Mouse (Mus musculus): ENCODE measurements around the gene Ciita. TPM values are rescaled to one million over a fixed set of nuclear protein-coding genes. Genes with fewer than 3 reads are reported as not detected.
A peak's percentile ranks its signal among the peaks of the same experiment; 100 is the strongest.

Ciita gene
- total RNA-seq (2012; rRNA removed): 32.7 and 39.8 TPM in 2 replicates
- total RNA-seq (2014; rRNA removed): 38.8 and 39.1 TPM in 2 replicates
- 62.3 and 69.6 TPM in 2 replicates for polyA plus RNA-seq (2012; ENCODE audit: insufficient read length, low read depth)

DNA sequence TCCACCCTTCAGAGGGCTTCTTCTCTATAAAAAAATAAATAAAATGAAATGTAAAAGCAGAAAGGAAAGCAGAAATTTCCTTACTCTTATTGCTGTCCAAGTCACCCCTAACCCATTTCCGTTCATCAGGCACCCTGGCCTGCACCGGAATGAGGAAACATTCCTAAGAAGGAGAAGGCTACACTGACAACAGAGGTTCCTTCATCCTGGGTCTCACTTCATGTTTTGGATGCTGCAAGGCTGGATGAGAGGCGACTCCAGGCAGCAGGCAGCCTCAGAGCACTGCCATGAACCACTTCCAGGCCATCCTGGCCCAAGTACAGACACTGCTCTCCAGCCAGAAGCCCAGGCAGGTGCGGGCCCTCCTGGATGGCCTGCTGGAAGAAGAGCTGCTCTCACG lies at the start of gene Ciita:
Gene Ciita (plus strand): TSS at position 203 of the 400 bp plus-strand sequence.
- DNase-seq (ENCODE audit: extremely low read depth): no peak
- no peaks in the 10 kb centered on the region for H3K36me3 ChIP-seq (replicated peaks in 1 of 2; ENCODE audit: control insufficient read depth in 1 of 2, insufficient read depth in 1 of 2, low read length in 1 of 2)
- no peak within 1 kb of the TSS for H3K4me3 ChIP-seq (replicated peaks in 1 of 3; ENCODE audit: low read depth in 2 of 3, low read length in 2 of 3, poor library complexity in 1 of 3)
- TF ChIP-seq SIN3A (IDR thresholded peaks at IDR 0.05; ENCODE audit: low read length) (no peak), CTCF (conservative IDR thresholded peaks at IDR 0.05 in 1 of 2, IDR thresholded peaks at IDR 0.05 in 1 of 2; ENCODE audit: low read depth in 2 of 2, low read length in 2 of 2) (no peak), E2F4 (IDR thresholded peaks at IDR 0.05; ENCODE audit: insufficient replicate concordance, low read depth, low read length) (no peak), SMC3 (IDR thresholded peaks at IDR 0.05; ENCODE audit: low read depth, low read length) (no peak), MEF2A (IDR thresholded peaks at IDR 0.05; ENCODE audit: borderline replicate concordance, low read depth, low read length) (no peak), CHD2 (IDR thresholded peaks at IDR 0.05; ENCODE audit: low read length) (no peak), POLR2A (IDR thresholded peaks at IDR 0.05; ENCODE audit: low read depth, low read length) (no peak), ZNF384 (IDR thresholded peaks at IDR 0.05; ENCODE audit: low read depth, low read length) (no peak), CHD1 (IDR thresholded peaks at IDR 0.05; ENCODE audit: low read depth, low read length) (no peak), USF1 (IDR thresholded peaks at IDR 0.05; ENCODE audit: low read depth, low read length) (no peak), MAZ (IDR thresholded peaks at IDR 0.05; ENCODE audit: low read depth, low read length) (no peak), TBP (conservative IDR thresholded peaks at IDR 0.05; ENCODE audit: low read depth, low read length) (no peak), MYC (IDR thresholded peaks at IDR 0.05; ENCODE audit: low read depth, low read length) (no peak), MAFK (IDR thresholded peaks at IDR 0.05; ENCODE audit: insufficient replicate concordance, low read length) (no peak), RAD21 (IDR thresholded peaks at IDR 0.05; ENCODE audit: low read depth, low read length) (no peak), ZMIZ1 (IDR thresholded peaks at IDR 0.05; ENCODE audit: low read depth, low read length) (no peak), IRF4 (IDR thresholded peaks at IDR 0.05; ENCODE audit: low read depth, low read length) (no peak), UBTF (IDR thresholded peaks at IDR 0.05; ENCODE audit: low read depth, low read length) (no peak), ZKSCAN1 (IDR thresholded peaks at IDR 0.05; ENCODE audit: borderline replicate concordance, low read depth, low read length) (no peak)
- dilution Hi-C loops (cut with MboI; ENCODE audit: extremely low pct_ligation_motif_present, extremely low pct_unique_long_range_greater_than_20kb, low sequenced_read_pairs) (no loop called here), in situ Hi-C loops (cut with MboI; ENCODE audit: low pct_ligation_motif_present, low pct_unique_long_range_greater_than_20kb, low sequenced_read_pairs) (no loop called here)
- H3K27ac ChIP-seq (ENCODE audit: insufficient read depth, low read depth): no peak within 1 kb of the TSS
- H3K4me2 ChIP-seq (ENCODE audit: insufficient read depth, low read depth, poor library complexity, severe bottlenecking): no peak within 1 kb of the TSS
- H3K9ac ChIP-seq (ENCODE audit: insufficient read depth, low read depth): no peak within 1 kb of the TSS
- H3K79me2 ChIP-seq (replicated peaks; ENCODE audit: control insufficient read depth, extremely low read depth, insufficient read depth, poor library complexity, severe bottlenecking): no peaks in the 10 kb centered on the region
- H3K9me3 ChIP-seq (replicated peaks; ENCODE audit: low read length): no peaks in the 10 kb centered on the region
- H3K27me3 ChIP-seq (replicated peaks): no peaks in the 10 kb centered on the region
- peaks cover 16 to 43% of the 10 kb centered on the region in 2 experiments for H3K4me1 ChIP-seq (ENCODE audit: control insufficient read depth in 1 of 2, insufficient read depth in 2 of 2)

DNA sequence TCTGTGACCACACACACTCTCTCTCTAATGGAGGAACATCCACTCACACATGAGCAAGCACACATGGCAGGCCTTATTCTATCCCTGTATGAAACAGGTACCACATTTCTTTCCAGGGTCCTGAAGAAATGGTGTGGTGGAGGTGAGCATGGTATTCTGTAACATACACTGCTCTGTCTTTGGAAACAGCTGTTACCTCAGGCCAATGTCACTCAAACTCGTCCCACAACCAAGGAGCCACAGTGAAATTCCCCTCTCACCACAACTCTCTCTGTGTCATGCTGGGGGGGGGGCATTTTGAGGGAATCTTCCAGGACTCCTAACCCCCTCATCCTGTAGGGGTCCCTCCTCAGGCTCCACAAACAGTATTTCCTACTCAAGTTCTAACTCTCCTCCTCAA lies 47.9 kb upstream of the Ciita start:
- H3K27ac ChIP-seq (ENCODE audit: insufficient read depth, low read depth): peak overlapping the region; percentile 5; the same call in 1 of the 2 replicates
- peaks cover 34 to 80% of the 10 kb centered on the region in 2 experiments for H3K4me1 ChIP-seq (ENCODE audit: control insufficient read depth in 1 of 2, insufficient read depth in 2 of 2)
- no peaks in the 10 kb centered on the region for H3K9me3 ChIP-seq (replicated peaks; ENCODE audit: low read length)
- H3K4me2 ChIP-seq (ENCODE audit: insufficient read depth, low read depth, poor library complexity, severe bottlenecking): no peak overlapping the region
- no peaks in the 10 kb centered on the region for H3K27me3 ChIP-seq (replicated peaks)
- peaks cover 0 to 17% of the 10 kb centered on the region in 2 experiments for H3K36me3 ChIP-seq (replicated peaks in 1 of 2; ENCODE audit: control insufficient read depth in 1 of 2, insufficient read depth in 1 of 2, low read length in 1 of 2)
- in situ Hi-C loops (cut with MboI; ENCODE audit: low pct_ligation_motif_present, low pct_unique_long_range_greater_than_20kb, low sequenced_read_pairs): no loop called here
- TF ChIP-seq CHD1 (IDR thresholded peaks at IDR 0.05; ENCODE audit: low read depth, low read length) (no peak), MAFK (IDR thresholded peaks at IDR 0.05; ENCODE audit: insufficient replicate concordance, low read length) (no peak), ELF1 (IDR thresholded peaks at IDR 0.05; ENCODE audit: low read depth, low read length) (no peak), RAD21 (IDR thresholded peaks at IDR 0.05; ENCODE audit: low read depth, low read length) (no peak), ETS1 (conservative IDR thresholded peaks at IDR 0.05; ENCODE audit: low read depth, low read length) (peak; percentile 61), TBP (conservative IDR thresholded peaks at IDR 0.05; ENCODE audit: low read depth, low read length) (no peak), SIN3A (IDR thresholded peaks at IDR 0.05; ENCODE audit: low read length) (0 out of 2 replicates have a peak, but pooled peaks have one; percentile 2)
- no peak overlapping the region for H3K9ac ChIP-seq (ENCODE audit: insufficient read depth, low read depth)
- no peaks in the 10 kb centered on the region for H3K79me2 ChIP-seq (replicated peaks; ENCODE audit: control insufficient read depth, extremely low read depth, insufficient read depth, poor library complexity, severe bottlenecking)
- dilution Hi-C loops (cut with MboI; ENCODE audit: extremely low pct_ligation_motif_present, extremely low pct_unique_long_range_greater_than_20kb, low sequenced_read_pairs): no loop called here
- no peak overlapping the region for H3K4me3 ChIP-seq (replicated peaks in 1 of 3; ENCODE audit: low read depth in 2 of 3, low read length in 2 of 3, poor library complexity in 1 of 3)
- no peak for DNase-seq (ENCODE audit: extremely low read depth)

Data from CH12.LX (cell line).